Mouse (Mus musculus) limb, embryonic 12.5 days (tissue): ENCODE results near the gene Gm11037. TPM values are rescaled to one million over a fixed set of nuclear protein-coding genes. Genes with fewer than 3 reads are reported as not detected.
A peak's percentile ranks its signal among the peaks of the same experiment; 100 is the strongest.

ENCODE experiments used
- ATAC-seq: fragments of 200-750 bp; cut with Nextera tagmentation; 2 replicates; pipeline ENCODE4 v1.8.0; 2017; ENCODE audit warnings: low read depth, moderate TSS enrichment; ENCODE audit not compliant: insufficient number of reproducible peaks, insufficient read depth, low FRiP score, low TSS enrichment
- H3K27ac ChIP-seq: fragments of 300-500 bp; sonication (generic); 2 replicates; pipeline ENCODE4 v1.5.1; 2016; ENCODE audit warnings: mild to moderate bottlenecking, moderate library complexity
- H3K27me3 ChIP-seq: fragments of 300-500 bp; sonication (generic); 2 replicates; pipeline ENCODE4 v1.6.1; 2016; ENCODE audit warnings: mild to moderate bottlenecking, moderate library complexity
- H3K36me3 ChIP-seq: fragments of 300-500 bp; sonication (generic); 2 replicates; pipeline ENCODE4 v1.6.1; 2016; ENCODE audit warnings: mild to moderate bottlenecking, moderate library complexity
- H3K4me1 ChIP-seq: fragments of 300-500 bp; sonication (generic); replicated peaks from 2 replicates; pipeline ENCODE4 v1.6.1; 2016
- H3K4me2 ChIP-seq: fragments of 300-500 bp; sonication (generic); 2 replicates; pipeline ENCODE4 v1.6.1; 2016; ENCODE audit warnings: mild to moderate bottlenecking, moderate library complexity
- H3K4me3 ChIP-seq: fragments of 300-500 bp; sonication (generic); replicated peaks from 2 replicates; pipeline ENCODE4 v1.5.1; 2016; ENCODE audit warnings: mild to moderate bottlenecking
- H3K9ac ChIP-seq: fragments of 300-500 bp; sonication (generic); replicated peaks from 2 replicates; pipeline ENCODE4 v1.6.1; 2016; ENCODE audit warnings: mild to moderate bottlenecking, moderate library complexity
- H3K9me3 ChIP-seq: fragments of 300-500 bp; sonication (generic); 2 replicates; pipeline ENCODE4 v1.6.1; 2016; ENCODE audit warnings: mild to moderate bottlenecking, moderate library complexity
- WGBS: fragments of 180-500 bp; shearing (Covaris S2); methylation state at CpG from one replicate; pipeline ENCODE4 v1.1.7; 2016; 5-methylcytosine and 5-hydroxymethylcytosine counted together
- polyA plus RNA-seq: library from polyadenylated mRNA; unstranded; fragments of >200 nt; fragmentation: Nextera tagmentation; extraction: Ambion mirVana; gene quantifications from 2 replicates; pipeline ENCODE4 v1.2.1, GENCODE M21; 2016

The Gm11037 gene
- polyA plus RNA-seq, 1 experiment from 2014 or later = not detected

- no peaks in the 10 kb centered on the region for H3K9me3 ChIP-seq
- H3K36me3 ChIP-seq = peaks cover 98% of the 10 kb centered on the region
- no peak overlapping the region for H3K4me2 ChIP-seq
- no peak overlapping the region for H3K4me3 ChIP-seq
- no peak overlapping the region for H3K27ac ChIP-seq
- 0 out of 2 replicates have a peak, but pooled peaks cover 6% of the 10 kb centered on the region for H3K4me1 ChIP-seq
- WGBS = 89% methylated on average over 8 of the region's 8 CpGs
- H3K9ac ChIP-seq = no peak overlapping the region; the same call in 1 of the 2 replicates
- no peak for ATAC-seq
- H3K27me3 ChIP-seq = no peaks in the 10 kb centered on the region
Measured at GRCm38 (mm10) chr2:131141336-131141986, 8.2 kb downstream of the Gm11037 start.

GRCm38 (mm10) chr2:131142592-131142991 is 9.3 kb downstream of the Gm11037 start:
- H3K27ac ChIP-seq = 0 out of 2 replicates have a peak overlapping the region, but pooled peaks have one; percentile 12
- 0 out of 2 replicates have a peak, but pooled peaks cover 6% of the 10 kb centered on the region for H3K4me1 ChIP-seq
- WGBS = 28% methylated on average over 18 of the region's 18 CpGs
- H3K36me3 ChIP-seq = peaks cover 98% of the 10 kb centered on the region
- no peak overlapping the region for H3K4me3 ChIP-seq
- H3K4me2 ChIP-seq = no peak overlapping the region
- no peaks in the 10 kb centered on the region for H3K9me3 ChIP-seq
- H3K9ac ChIP-seq = no peak overlapping the region
- no peaks in the 10 kb centered on the region for H3K27me3 ChIP-seq
- ATAC-seq = 0 out of 2 replicates have a peak, but pooled peaks have one; percentile 16

GRCm38 (mm10) chr2:131143007-131143780 is 9.9 kb downstream of the Gm11037 start:
- ATAC-seq = no peak
- 69% methylated on average over 22 of the region's 22 CpGs for WGBS

DNA sequence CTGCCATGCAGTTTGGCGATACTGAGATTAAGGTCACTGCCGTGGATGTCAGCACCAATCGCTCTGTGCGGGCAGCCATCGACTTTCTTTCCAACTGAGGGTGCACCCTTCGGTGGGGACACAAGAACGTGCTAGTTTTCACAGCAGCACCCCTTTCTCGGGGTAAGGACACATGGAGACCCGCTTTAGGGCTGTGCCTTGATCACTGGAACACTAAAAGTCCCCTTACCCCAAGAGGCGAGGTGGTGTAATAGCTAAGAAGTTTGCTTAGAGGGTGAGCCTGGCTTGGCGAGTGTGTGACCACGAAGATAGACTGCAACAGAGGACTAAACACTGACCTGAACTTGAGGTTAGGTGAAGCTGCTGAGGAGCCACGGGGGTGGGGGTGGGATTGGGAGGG is 11.8 kb downstream of the Gm11037 start:
- Histone ChIP-seq H3K27me3 (no peaks in the 10 kb centered on the region), H3K27ac (no peak overlapping the region), H3K4me3 (no peak overlapping the region), H3K9ac (no peak overlapping the region; the same call in 1 of the 2 replicates), H3K4me2 (no peak overlapping the region), H3K36me3 (peaks cover 97% of the 10 kb centered on the region), H3K4me1 (0 out of 2 replicates have a peak, but pooled peaks cover 6% of the 10 kb centered on the region), H3K9me3 (no peaks in the 10 kb centered on the region)
- ATAC-seq = no peak
- 54% methylated on average over 13 of the region's 13 CpGs for WGBS

More at GRCm38 (mm10) chr2:131143007-131143780, 9.9 kb downstream of the Gm11037 start:
- no peaks in the 10 kb centered on the region for H3K9me3 ChIP-seq
- H3K4me3 ChIP-seq = no peak overlapping the region
- H3K27ac ChIP-seq = no peak overlapping the region
- 0 out of 2 replicates have a peak, but pooled peaks cover 6% of the 10 kb centered on the region for H3K4me1 ChIP-seq
- H3K27me3 ChIP-seq = no peaks in the 10 kb centered on the region
- H3K36me3 ChIP-seq = peaks cover 98% of the 10 kb centered on the region
- H3K4me2 ChIP-seq = no peak overlapping the region
- no peak overlapping the region for H3K9ac ChIP-seq

DNA sequence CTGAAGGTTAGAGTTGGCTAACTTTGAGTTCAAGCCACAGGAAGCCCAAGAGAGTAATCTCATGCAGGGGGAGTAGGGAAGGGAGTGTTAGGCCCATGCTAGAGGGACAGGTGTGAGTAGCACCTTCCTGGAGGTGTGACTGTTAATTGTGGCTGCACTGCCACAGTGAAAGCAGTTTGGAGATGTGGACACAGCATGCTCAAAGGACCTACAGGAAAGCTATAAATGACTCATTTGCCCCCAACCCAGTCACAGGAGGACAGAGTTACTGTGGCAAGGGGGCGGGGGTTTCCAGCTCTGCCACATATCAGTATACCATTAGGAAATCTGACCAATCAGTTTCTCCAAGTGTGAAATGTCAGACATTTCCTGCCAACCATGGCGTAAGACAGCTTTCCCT is 12.2 kb downstream of the Gm11037 start:
- Histone ChIP-seq H3K4me1 (0 out of 2 replicates have a peak, but pooled peaks cover 6% of the 10 kb centered on the region), H3K9ac (no peak overlapping the region), H3K27ac (peak overlapping the region; percentile 41; the same call in 1 of the 2 replicates), H3K4me2 (no peak overlapping the region), H3K27me3 (no peaks in the 10 kb centered on the region), H3K4me3 (no peak overlapping the region), H3K9me3 (no peaks in the 10 kb centered on the region), H3K36me3 (peaks cover 97% of the 10 kb centered on the region)
- WGBS = 72% methylated on average over 2 of the region's 2 CpGs
- no peak for ATAC-seq

GRCm38 (mm10) chr2:131146193-131147042 is 13.1 kb downstream of the Gm11037 start:
- Histone ChIP-seq H3K9ac (no peak overlapping the region), H3K4me2 (no peak overlapping the region), H3K4me1 (0 out of 2 replicates have a peak, but pooled peaks cover 6% of the 10 kb centered on the region), H3K9me3 (no peaks in the 10 kb centered on the region), H3K4me3 (no peak overlapping the region), H3K27me3 (no peaks in the 10 kb centered on the region), H3K36me3 (peaks cover 97% of the 10 kb centered on the region), H3K27ac (no peak overlapping the region)
- ATAC-seq = no peak
- WGBS = 87% methylated on average over 21 of the region's 21 CpGs

- no peak overlapping the region for H3K9ac ChIP-seq
- H3K27ac ChIP-seq = no peak overlapping the region
- ATAC-seq = no peak
- H3K4me1 ChIP-seq = 0 out of 2 replicates have a peak, but pooled peaks cover 6% of the 10 kb centered on the region
- peaks cover 97% of the 10 kb centered on the region for H3K36me3 ChIP-seq
- H3K4me3 ChIP-seq = no peak overlapping the region
- H3K9me3 ChIP-seq = no peaks in the 10 kb centered on the region
- no peaks in the 10 kb centered on the region for H3K27me3 ChIP-seq
- WGBS = 94% methylated on average over 8 of the region's 8 CpGs
- no peak overlapping the region for H3K4me2 ChIP-seq
Measured at GRCm38 (mm10) chr2:131147043-131147365, 13.7 kb downstream of the Gm11037 start.

- ATAC-seq = no peak
- Histone ChIP-seq H3K27ac (peak overlapping the region; percentile 29; the same call in 1 of the 2 replicates), H3K4me2 (no peak overlapping the region), H3K27me3 (no peaks in the 10 kb centered on the region), H3K36me3 (peaks cover 96% of the 10 kb centered on the region), H3K9me3 (no peaks in the 10 kb centered on the region), H3K9ac (no peak overlapping the region), H3K4me3 (no peak overlapping the region), H3K4me1 (0 out of 2 replicates have a peak, but pooled peaks cover 3% of the 10 kb centered on the region)
- WGBS = 84% methylated on average over 8 of the region's 8 CpGs
Measured at GRCm38 (mm10) chr2:131148353-131149253, 15.3 kb downstream of the Gm11037 start.

DNA sequence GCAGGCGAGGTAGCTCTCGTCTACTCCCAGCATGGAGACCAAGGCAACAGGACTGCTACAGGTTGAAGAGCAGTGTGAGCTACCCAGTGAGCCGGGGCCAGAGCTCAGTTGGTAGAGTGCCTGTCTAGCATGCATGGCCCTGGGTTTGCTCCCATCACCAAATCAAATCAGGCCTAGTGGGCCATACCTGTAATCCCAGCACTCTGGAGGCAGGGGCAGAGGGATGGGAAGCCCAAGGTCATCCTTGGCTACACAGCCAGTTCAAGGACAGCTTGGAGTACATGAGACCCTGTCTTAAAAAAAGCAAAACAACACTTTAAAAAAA is 15.9 kb downstream of the Gm11037 start:
- Histone ChIP-seq H3K4me1 (0 out of 2 replicates have a peak, but pooled peaks cover 3% of the 10 kb centered on the region), H3K27ac (no peak overlapping the region), H3K4me3 (no peak overlapping the region), H3K27me3 (no peaks in the 10 kb centered on the region), H3K9me3 (no peaks in the 10 kb centered on the region), H3K4me2 (no peak overlapping the region), H3K36me3 (peaks cover 93% of the 10 kb centered on the region), H3K9ac (no peak overlapping the region)
- 93% methylated on average over 3 of the region's 3 CpGs for WGBS
- ATAC-seq = no peak

DNA sequence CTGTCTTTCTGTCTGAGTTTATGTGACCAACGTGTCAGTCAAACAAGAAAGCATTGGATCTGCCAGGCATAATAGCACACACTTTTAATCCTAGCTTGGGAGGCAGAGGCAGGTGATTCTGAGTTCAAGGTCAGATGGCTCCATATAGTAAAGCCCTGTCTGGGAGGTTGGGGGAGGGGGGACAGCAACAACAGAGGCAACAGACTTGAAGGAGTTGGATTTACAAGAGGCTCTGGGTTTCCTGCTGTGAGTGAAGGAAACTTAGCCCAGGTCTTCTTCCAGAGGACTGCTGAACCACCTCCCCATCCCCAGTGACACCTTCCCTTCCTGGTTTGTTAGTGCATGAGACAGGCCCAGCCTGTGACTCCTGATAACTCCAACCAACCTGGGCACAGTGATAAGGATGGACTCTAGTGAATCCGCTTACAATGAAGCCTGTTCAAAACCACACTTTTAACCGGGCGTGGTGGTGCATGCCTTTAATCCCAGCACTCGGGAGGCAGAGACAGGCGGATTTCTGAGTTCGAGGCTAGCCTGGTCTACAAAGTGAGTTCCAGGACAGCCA is 19.0 kb downstream of the Gm11037 start:
- Histone ChIP-seq H3K27me3 (no peaks in the 10 kb centered on the region), H3K4me3 (no peak overlapping the region), H3K9me3 (no peaks in the 10 kb centered on the region), H3K36me3 (peaks cover 75% of the 10 kb centered on the region), H3K9ac (no peak overlapping the region), H3K27ac (no peak overlapping the region), H3K4me2 (no peak overlapping the region), H3K4me1 (no peaks in the 10 kb centered on the region)
- no peak for ATAC-seq
- 91% methylated on average over 7 of the region's 7 CpGs for WGBS
